Mouse (Mus musculus) liver, embryonic 14.5 days (tissue): ENCODE measurements around the gene Pde8b. TPM values are rescaled to one million over a fixed set of nuclear protein-coding genes. Genes with fewer than 3 reads are reported as not detected.

Experiments
- ATAC-seq: fragments of 200-750 bp; cut with Nextera tagmentation; 2 replicates; pipeline ENCODE4 v1.8.0; 2017; ENCODE audit warnings: moderate number of reproducible peaks, mild to moderate bottlenecking, moderate library complexity; ENCODE audit not compliant: insufficient read depth
- DNase-seq, 3 experiments: peaks; one replicate each; pipeline ENCODE4 v3.0.0-alpha.2; 2012 to 2013; ENCODE audit warnings: low read depth in 3 of 3, low spot score in 3 of 3
- H3K27ac ChIP-seq: fragments of 300-500 bp; sonication (generic); 2 replicates; pipeline ENCODE4 v1.5.1; 2014; ENCODE audit warnings: moderate library complexity, mild to moderate bottlenecking, control low read depth, inconsistent platforms
- H3K27me3 ChIP-seq: fragments of 300-500 bp; sonication (generic); 2 replicates; pipeline ENCODE4 v1.6.1; 2014; ENCODE audit warnings: mild to moderate bottlenecking, low read length, moderate library complexity; ENCODE audit not compliant: control insufficient read depth, insufficient read depth
- H3K36me3 ChIP-seq: fragments of 300-500 bp; sonication (generic); replicated peaks from 2 replicates; pipeline ENCODE4 v1.6.1; 2014; ENCODE audit warnings: low read depth; ENCODE audit not compliant: control insufficient read depth, insufficient read depth
- H3K4me1 ChIP-seq, 2 experiments: fragments of 200-500 bp in 1 of 2; fragments of 300-500 bp in 1 of 2; sonication (generic) in 1 of 2; replicated peaks; 2 replicates each; pipeline ENCODE4 v1.6.1; 2012 to 2014; ENCODE audit warnings: antibody characterized with exemption in 1 of 2, inconsistent platforms in 1 of 2, low read length in 1 of 2; ENCODE audit not compliant: control insufficient read depth in 2 of 2, insufficient read depth in 2 of 2
- H3K4me2 ChIP-seq: fragments of 300-500 bp; sonication (generic); 2 replicates; pipeline ENCODE4 v1.6.1; 2014; ENCODE audit warnings: low read depth, mild to moderate bottlenecking, control low read depth, moderate library complexity
- H3K4me3 ChIP-seq, 2 experiments: fragments of 200-500 bp in 1 of 2; fragments of 300-500 bp in 1 of 2; sonication (generic) in 1 of 2; 2 replicates each; pipeline ENCODE4 v1.5.1; 2012 to 2014; ENCODE audit warnings: low read depth in 2 of 2, low read length in 2 of 2, mild to moderate bottlenecking in 2 of 2, control low read depth in 1 of 2, inconsistent platforms in 1 of 2, moderate library complexity in 1 of 2; ENCODE audit not compliant: insufficient read depth in 1 of 2
- H3K9ac ChIP-seq: fragments of 300-500 bp; sonication (generic); replicated peaks from 2 replicates; pipeline ENCODE4 v1.6.1; 2014; ENCODE audit warnings: mild to moderate bottlenecking, control low read depth, moderate library complexity
- H3K9me3 ChIP-seq: fragments of 300-500 bp; sonication (generic); 2 replicates; pipeline ENCODE4 v1.6.1; 2016; ENCODE audit warnings: low read length, mixed read lengths; ENCODE audit not compliant: control insufficient read depth
- CTCF ChIP-seq: IDR thresholded peaks from 2 replicates; pipeline ENCODE4 v1.5.1; 2016; ENCODE audit warnings: antibody characterized with exemption, low read depth, control low read depth
- EP300 ChIP-seq: IDR thresholded peaks from 2 replicates; pipeline ENCODE4 v1.6.1; 2016; ENCODE audit warnings: antibody characterized with exemption, low read depth
- WGBS: fragments of 180-500 bp; shearing (Covaris S2); extraction: QIAGEN DNeasy Blood & Tissue Kit; methylation state at CpG from one replicate; pipeline ENCODE4 v1.1.7; 2014; ENCODE audit not compliant: insufficient replicate concordance; 5-methylcytosine and 5-hydroxymethylcytosine counted together
- polyA plus RNA-seq, 2 experiments: library from polyadenylated mRNA; depleted of rRNA in 1 of 2; stranded (reverse) in 1 of 2; unstranded in 1 of 2; fragments of >200 nt; fragmentation: Nextera tagmentation in 1 of 2; extraction: Ambion mirVana in 1 of 2; gene quantifications; 2 replicates each; pipeline versions ENCODE4 v1.2.1 to v1.2.3; 2012 to 2014

The Pde8b gene
- polyA plus RNA-seq, 2 experiments: 0.37 to 0.40 TPM

DNA sequence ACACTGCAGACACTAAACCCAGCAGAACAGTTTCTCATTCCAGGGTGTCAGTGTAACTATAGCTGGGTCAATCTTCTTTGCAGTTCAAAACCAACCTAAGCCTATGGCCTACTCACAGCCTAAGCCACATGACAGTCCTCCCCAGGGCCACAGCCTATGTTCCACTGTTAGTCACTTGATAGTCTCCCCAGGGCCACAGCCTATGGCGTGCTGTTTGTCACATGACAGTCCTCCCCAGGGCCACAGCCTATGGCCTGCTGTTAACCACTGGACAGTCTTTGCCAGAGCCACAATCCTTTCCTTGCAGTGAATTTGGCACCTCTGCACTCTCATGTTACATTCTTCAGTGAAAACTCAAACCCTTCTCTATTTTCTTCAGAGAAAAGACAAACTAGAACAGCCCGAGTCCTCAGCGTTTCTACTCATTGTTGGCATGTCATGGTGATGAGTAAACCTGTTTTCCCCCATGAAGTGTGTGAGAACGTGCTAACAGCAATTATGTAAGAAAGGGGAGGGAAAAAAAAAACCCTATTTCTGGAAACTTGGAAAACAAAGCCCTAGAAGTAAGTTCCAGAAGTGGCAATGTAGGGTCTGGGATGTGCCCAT lies 147.0 kb downstream of the Pde8b start:
- WGBS: 51% methylated on average over 4 of the region's 4 CpGs
- Histone ChIP-seq H3K27ac (no peak overlapping the region), H3K4me3 (no peak overlapping the region), H3K4me2 (no peak overlapping the region), H3K36me3 (no peaks in the 10 kb centered on the region), H3K9ac (no peak overlapping the region), H3K9me3 (no peaks in the 10 kb centered on the region), H3K27me3 (no peaks in the 10 kb centered on the region), H3K4me1 (no peaks in the 10 kb centered on the region)
- TF ChIP-seq CTCF: no peak
- TF ChIP-seq EP300: no peak
- ATAC-seq: no peak
- no peak for DNase-seq

DNA sequence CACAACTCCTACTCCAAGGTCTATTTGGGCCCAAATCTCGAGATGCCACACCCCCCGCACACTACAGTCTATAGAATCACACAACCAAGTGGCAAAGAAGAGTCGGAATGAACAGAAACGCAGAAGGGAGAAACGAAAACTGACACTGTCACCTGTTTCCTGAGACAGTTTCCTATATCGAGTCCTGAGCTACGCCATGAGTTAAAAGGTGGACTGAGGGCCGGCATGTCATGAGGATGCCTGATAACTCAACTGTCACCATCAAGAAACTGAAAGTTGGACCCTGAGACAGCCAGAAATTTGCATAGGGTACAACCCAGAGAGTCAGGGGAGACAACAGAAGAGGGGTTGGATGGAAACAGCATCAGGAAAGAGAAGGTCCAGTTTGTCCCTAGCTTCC lies 148.8 kb downstream of the Pde8b start:
- ATAC-seq (no peak), DNase-seq (no peak)
- H3K4me2 ChIP-seq: no peak overlapping the region
- 59% methylated on average over 8 of the region's 8 CpGs for WGBS
- no peak overlapping the region for H3K4me3 ChIP-seq
- no peak overlapping the region for H3K27ac ChIP-seq
- no peak overlapping the region for H3K9ac ChIP-seq
- no peaks in the 10 kb centered on the region for H3K4me1 ChIP-seq
- TF ChIP-seq CTCF (no peak), EP300 (no peak)
- no peaks in the 10 kb centered on the region for H3K36me3 ChIP-seq
- no peaks in the 10 kb centered on the region for H3K27me3 ChIP-seq
- H3K9me3 ChIP-seq: no peaks in the 10 kb centered on the region

DNA sequence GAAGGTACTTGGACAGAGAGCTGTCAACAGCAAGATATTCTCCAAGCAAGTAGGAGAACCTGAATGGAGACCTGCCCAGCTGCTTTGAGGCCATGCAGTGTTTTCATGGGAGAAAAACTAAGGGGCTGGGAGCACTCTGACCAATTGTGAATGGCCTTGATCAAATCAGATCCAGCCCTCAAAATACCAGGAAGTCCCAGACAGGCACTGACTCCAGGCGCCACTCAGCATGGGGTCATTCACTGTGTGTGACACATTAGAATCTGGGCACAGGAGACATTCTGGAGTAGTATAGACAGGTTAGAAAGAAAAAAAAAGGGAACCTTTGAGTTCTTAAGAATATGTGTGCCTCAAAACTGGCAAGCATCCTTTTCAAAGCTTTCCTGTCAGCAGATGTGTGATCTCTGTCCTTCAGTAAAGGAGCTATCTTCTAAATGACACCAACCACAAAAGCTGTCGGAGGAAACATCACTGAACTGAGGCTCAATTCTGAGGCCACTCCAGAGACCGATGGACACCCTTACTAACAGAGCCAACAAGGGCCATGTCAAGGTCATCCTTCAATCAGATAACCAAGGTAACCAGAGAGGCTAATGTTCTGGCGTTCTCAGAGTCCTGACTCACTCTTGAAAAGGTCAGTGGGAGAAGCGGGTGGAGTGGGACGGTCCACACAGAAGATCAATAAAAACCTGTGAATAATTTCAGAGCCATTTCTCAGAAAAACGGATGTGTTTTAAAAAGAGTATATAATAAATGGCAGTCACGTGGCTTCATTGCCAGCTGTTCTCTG lies 151.0 kb downstream of the Pde8b start:
- H3K4me1 ChIP-seq: no peaks in the 10 kb centered on the region
- no peak overlapping the region for H3K9ac ChIP-seq
- TF ChIP-seq CTCF: no peak
- TF ChIP-seq EP300: no peak
- DNase-seq: no peak
- no peaks in the 10 kb centered on the region for H3K36me3 ChIP-seq
- WGBS: 53% methylated on average over 8 of the region's 8 CpGs
- H3K4me3 ChIP-seq: no peak overlapping the region
- no peak overlapping the region for H3K4me2 ChIP-seq
- no peaks in the 10 kb centered on the region for H3K9me3 ChIP-seq
- no peak for ATAC-seq
- H3K27me3 ChIP-seq: no peaks in the 10 kb centered on the region
- no peak overlapping the region for H3K27ac ChIP-seq

DNA sequence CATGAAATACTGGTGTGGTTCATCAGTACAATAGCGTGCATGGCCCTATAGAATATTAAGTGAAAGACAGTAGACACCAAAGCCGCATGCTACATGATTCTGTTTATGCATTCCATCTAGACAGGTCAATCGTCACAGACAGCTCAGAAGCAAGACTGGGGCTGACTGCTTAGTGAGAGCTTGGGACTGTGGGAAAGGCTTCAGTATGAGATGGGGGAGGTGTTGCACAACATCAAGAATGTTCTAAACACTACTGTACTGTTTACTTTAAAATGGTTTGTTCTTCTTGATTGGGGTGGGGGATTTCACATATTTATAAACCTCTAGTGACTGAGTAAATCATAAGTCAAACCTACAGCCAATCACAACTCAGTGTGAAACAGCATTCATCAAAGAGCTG lies 153.5 kb downstream of the Pde8b start:
- 0 out of 4 replicates have a peak, but pooled peaks cover 0 to under 1% of the 10 kb centered on the region in 2 experiments for H3K4me1 ChIP-seq
- no peaks in the 10 kb centered on the region for H3K9me3 ChIP-seq
- no peak overlapping the region for H3K9ac ChIP-seq
- no peak for ATAC-seq
- no peak overlapping the region for H3K4me3 ChIP-seq
- no peak for DNase-seq
- whole genome bisulfite sequencing: 73% methylated on average over 3 of the region's 3 CpGs
- TF ChIP-seq CTCF (no peak), EP300 (no peak)
- H3K4me2 ChIP-seq: no peak overlapping the region
- no peaks in the 10 kb centered on the region for H3K27me3 ChIP-seq
- no peak overlapping the region for H3K27ac ChIP-seq
- H3K36me3 ChIP-seq: no peaks in the 10 kb centered on the region

DNA sequence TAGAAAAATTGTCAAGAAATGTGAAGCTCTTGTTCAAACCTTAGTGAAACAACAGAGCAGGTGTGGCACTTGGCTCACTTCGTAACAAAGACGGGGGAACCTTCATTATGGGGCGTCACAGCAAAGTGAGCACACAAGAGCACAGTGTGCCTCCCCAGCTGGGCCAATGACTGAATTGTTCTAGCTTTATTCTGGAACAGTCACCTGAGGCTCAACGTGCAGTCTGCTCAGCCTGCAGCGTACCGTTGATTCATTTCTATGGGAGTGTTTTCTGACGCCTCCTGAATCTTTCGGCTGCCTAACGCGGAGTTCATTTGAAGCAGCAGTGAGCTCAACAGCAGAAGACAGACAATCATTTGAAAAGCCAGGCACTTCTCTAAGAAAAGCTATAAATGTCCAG lies 154.3 kb downstream of the Pde8b start:
- Histone ChIP-seq H3K36me3 (no peaks in the 10 kb centered on the region), H3K27me3 (no peaks in the 10 kb centered on the region), H3K9me3 (no peaks in the 10 kb centered on the region), H3K4me1 (0 out of 4 replicates have a peak, but pooled peaks cover 0 to 2% of the 10 kb centered on the region in 2 experiments), H3K27ac (no peak overlapping the region), H3K4me2 (no peak overlapping the region), H3K4me3 (no peak overlapping the region), H3K9ac (no peak overlapping the region)
- ATAC-seq (no peak), DNase-seq (no peak)
- WGBS: 72% methylated on average over 10 of the region's 10 CpGs
- no peak for TF ChIP-seq EP300
